Mouse (Mus musculus): ENCODE data around the gene Lyrm1.

Gene Lyrm1

DNA sequence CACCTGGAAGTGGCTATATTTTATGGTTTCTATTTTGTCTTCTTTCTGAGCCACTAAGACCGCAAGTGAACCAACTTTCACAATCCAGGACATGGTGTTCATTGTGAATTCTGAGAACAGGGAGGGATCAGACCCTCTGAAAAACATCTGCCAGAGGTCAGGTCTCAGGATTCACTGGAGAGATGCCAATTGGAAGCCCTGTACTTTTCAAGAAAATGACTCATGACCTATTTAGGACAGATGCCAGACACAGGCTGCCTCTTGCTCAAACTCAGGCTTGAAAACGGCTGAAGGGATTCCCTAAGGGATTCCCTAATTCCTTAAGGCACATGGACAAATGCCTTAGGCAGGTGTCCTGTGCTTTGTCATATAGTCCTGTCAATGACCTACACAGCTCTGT is 65.4 kb downstream of the Lyrm1 start:
- no peak for DNase-seq (ENCODE audit: low spot score in 2 of 2)

- DNase-seq (ENCODE audit: low spot score in 2 of 2): no peak
Measured at GRCm38 (mm10) chr7:119965205-119965604, 69.5 kb downstream of the Lyrm1 start.

- no peak for DNase-seq (ENCODE audit: low spot score in 2 of 2)
Measured at GRCm38 (mm10) chr7:119965651-119966395, 70.2 kb downstream of the Lyrm1 start.

DNA sequence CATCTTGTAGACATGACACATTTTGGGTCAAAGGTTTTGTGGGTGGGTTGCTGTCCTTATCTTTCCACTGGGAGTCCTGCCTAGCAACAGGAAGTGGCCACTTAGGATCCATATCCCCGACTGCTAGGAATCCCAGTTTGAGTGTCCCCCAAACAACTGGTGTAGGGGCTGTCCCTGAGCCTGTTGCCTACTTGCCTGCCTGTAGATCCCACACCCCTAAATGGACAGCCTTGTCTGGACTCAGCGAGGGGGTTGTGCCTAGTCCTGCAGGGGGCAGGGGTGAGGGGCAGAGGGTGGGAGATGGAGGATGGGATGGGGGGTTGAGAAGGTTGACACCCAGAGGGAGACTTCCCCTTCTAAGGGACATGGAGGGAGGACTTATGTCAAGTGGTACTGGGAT is 73.7 kb downstream of the Lyrm1 start:
- DNase-seq (ENCODE audit: low spot score in 2 of 2): no peak

GRCm38 (mm10) chr7:119974214-119974613 is 78.6 kb downstream of the Lyrm1 start:
- DNase-seq (ENCODE audit: low spot score in 2 of 2): peak; percentile 3 to 5

DNA sequence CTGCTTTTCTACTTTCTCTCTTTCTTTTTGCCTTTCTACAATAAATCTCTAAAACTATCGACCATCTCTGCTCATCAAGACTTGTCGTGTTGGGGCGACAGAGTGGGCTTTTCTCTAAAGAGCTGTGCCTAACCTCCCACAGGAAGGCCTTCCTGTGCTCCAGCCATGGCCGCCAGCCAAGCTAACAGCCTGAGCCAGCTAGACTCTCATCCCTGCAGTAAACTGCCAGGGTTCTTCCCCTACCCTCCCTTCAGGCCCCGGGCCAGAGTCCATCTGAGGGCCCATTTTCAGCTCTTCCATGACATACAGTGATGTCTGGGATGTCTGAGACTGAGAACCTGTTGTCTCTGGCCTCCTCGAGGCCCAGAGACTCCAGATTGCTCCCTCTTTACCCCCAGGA is 80.6 kb downstream of the Lyrm1 start:
- DNase-seq (ENCODE audit: low spot score in 2 of 2): no peak

GRCm38 (mm10) chr7:119977574-119977973 is 81.9 kb downstream of the Lyrm1 start:
- no peak for DNase-seq (ENCODE audit: low spot score in 2 of 2)

GRCm38 (mm10) chr7:119978576-119978975 is 82.9 kb downstream of the Lyrm1 start:
- DNase-seq (ENCODE audit: low spot score in 2 of 2): no peak

DNA sequence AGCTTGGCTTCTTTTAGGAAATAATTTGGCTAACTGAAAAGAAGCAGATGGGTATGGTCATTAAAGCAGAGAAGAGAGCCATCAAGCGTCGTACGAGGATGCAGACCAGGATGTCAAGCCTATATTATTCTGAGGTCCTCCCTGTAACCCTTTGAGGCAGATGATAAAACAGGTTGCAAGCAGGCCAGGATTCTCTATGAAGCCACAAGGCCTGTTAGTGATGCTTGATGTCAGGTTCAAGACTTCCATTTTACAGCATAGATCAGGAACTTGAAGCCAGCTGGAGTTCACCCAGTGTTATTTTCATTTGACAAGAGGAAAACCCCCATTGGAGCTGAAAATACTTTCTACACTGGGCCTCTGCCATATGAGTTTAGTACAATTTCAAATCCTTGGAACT is 84.5 kb downstream of the Lyrm1 start:
- no peak for DNase-seq (ENCODE audit: low spot score in 2 of 2)

GRCm38 (mm10) chr7:119985279-119985912 is 89.7 kb downstream of the Lyrm1 start:
- peak; percentile 7 to 9 for DNase-seq (ENCODE audit: low spot score in 2 of 2)

- no peak for DNase-seq (ENCODE audit: low spot score in 2 of 2)
Measured at GRCm38 (mm10) chr7:119997066-119997465, 101.4 kb downstream of the Lyrm1 start.

All from right cerebral cortex, adult 2 months (tissue).